Mouse (Mus musculus) skeletal muscle tissue, adult 2 months (tissue): ENCODE results near the gene N4bp2l2.
"Not testable (repeated sequence)": the region's sequence is repeated elsewhere in the genome, so short reads cannot be mapped to it uniquely, and the experiment has no call there.

Source experiments
- DNase-seq: peaks from one replicate; pipeline ENCODE4 v3.0.0-alpha.2; 2012; ENCODE audit warnings: low read depth, low spot score

Gene N4bp2l2

DNA sequence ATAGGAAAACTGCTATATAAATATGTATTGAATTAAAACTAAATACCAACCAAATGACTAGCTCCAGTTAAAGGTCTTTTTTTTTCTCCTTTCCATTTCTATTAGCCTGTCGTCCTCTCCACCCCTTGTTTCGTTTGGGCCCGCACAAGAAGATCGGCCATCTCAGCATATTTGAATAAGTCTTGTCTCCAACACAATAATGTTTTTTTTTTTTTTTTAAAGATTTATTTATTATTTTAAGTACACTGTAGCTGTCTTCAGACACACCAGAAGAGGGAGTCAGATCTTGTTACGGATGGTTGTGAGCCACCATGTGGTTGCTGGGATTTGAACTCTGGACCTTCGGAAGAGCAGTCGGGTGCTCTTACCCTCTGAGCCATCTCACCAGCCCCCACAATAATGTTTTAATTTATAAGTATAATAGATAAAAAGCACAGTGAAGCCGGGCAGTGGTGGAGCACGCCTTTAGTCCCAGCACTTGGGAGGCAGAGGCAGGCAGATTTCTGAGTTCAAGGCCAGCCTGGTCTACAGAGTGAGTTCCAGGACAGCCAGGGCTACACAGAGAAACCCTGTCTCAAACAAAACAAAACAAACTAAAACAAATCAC is at the start of gene N4bp2l2:
TSS of gene N4bp2l2 (minus strand) at position 51 of the 607 bp plus-strand sequence.
- not testable (repeated sequence) for DNase-seq

DNA sequence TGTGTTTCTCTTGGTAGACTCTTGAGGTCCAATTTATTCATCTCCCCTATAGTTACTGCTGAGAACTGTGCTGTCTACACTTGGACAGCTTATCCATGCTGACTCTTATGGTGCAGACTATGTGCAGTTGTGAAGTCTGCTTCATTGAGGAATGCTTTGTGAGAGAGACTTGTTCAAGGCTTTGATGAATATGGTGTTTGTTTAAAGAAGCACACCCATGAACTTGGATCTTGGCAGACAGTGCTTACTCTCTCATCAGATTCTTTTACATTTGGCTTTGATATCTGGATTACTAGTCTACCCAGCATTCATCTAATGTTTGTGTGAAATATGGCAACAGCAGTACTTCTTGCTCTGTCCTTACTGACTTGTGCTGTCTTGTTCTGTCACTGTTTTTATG is 47.4 kb upstream of the N4bp2l2 start:
- DNase-seq = no peak

DNA sequence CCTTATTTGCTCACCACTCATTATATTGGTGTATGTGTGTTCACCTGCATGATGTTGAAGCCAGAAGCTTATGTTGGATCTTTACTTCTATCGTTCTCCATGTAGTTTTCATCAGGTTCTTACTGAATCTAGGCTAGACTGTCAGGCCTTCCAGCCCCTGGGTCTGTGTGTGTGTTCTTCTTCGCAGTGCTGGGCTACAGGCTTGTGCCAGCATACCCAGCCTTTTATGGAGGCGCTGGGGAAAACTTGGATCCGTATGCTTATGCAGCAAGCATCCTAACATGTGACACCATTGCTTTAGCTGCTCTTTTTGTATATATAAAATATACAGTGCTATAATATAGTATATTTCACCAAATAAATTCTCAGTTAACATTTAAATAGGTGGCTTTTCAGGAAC is 45.5 kb upstream of the N4bp2l2 start:
- no peak for DNase-seq

DNA sequence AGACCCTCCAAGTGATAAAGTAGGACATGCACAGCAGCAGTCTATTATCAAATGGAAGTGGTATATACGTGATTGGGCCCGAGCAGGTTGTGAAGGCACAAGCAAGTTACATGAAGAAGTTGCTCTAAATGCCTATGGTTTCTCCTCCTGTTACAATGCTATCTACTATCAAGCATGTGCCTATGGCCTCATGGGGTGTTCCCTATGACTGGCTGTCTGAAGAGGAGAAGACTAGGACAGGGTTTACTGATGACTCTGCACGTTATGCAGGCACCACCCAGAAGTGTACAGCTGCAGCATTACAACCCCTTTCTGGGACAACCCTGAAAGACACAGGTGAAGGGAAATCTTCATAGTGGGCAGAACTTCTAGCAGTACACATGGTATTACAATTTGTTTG is 41.2 kb upstream of the N4bp2l2 start:
- not testable (repeated sequence) for DNase-seq

DNA sequence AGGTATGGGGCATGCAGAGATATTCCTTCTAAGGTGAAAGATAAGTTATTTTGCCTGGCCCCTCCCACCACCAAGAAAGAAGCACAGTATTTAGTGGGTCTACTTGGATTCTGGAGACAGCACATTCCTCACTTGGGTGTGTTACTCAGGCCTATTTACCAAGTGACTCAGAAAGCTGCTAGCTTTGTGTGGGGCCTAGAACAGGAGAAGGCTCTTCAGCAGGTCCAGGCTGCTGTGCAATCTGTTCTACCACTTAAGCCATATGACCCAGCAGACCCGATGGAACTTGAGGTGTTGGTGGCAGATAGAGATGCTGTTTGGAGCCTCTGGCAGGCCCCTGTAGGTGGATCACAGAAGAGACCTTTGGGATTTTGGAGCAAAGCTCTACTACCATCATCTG is 40.7 kb upstream of the N4bp2l2 start:
- DNase-seq = not testable (repeated sequence)

DNA sequence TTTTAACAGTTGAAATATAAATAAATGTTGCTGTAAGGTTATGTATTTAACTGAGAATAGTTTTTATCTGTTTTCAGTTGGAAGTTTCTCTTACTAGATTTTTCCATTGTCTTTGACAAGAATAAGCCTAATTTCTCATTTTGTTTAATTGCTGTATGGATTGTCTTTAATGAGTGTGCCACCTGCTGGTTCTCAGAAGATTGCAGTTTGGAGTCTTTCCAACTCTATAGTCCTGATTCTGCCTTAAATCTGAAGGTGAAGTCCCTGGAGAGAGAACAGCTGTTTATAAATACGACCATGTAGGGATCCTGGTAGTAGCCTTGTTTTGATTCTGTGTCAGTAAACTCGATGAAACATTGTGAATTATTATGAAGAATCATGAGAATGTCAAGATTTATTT is 36.7 kb upstream of the N4bp2l2 start:
- no peak for DNase-seq

DNA sequence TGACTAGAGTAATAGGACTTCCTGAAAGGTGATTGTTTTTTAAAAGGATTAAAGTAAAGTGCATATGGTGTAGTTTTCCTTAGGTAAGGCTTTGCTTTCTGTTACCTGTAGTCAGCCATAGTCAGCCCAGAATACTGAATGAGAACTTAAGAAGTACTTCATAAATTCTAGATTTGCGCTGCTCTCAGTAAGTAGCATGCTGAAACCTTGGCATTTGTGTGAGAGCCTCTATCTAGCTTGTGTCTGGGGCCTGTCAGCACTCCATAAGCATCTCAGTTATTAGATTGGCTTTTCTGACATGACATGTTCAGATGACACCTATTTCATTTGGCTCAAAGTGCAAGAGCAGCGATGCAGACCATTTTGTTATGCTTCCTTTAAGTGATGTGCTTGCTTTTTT is 27.3 kb upstream of the N4bp2l2 start:
- no peak for DNase-seq

DNA sequence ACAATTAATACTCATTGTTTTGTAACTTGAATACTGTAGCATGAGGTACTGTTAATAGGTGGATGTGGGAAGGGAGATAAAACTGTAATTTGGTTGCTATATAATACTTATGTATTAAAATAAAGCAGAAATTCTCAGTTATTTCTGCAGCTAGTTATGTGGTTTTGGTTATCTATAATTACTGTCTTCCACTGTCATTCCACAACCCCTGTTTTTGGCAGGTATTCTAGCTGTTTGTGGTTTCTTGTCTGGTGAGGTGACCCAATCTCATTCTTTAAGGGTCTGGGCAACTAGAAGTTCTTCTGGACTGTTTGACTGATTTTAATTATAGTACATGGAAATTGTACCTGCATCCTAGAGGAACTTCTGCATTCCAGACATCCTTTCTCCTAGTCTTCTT is 24.7 kb upstream of the N4bp2l2 start:
- DNase-seq = no peak

DNA sequence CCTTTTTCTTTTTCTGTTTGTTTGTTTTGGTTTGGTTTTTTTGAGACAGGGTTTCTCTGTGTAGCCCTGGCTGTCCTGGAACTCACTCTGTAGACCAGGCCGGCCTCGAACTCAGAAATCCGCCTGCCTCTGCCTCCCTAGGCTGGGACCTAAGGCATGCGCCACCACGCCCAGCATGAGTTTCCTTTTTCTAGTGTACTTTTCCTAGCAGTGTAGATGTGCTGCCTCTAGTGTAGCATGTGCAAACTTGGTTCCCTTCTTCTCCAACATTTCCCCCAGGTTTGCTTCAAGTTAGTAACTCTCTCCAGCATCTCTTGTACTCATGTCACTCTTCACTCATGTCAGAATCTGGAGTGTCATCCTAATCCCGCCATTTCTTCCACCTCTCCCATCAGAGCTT is 16.9 kb upstream of the N4bp2l2 start:
- not testable (repeated sequence) for DNase-seq

DNA sequence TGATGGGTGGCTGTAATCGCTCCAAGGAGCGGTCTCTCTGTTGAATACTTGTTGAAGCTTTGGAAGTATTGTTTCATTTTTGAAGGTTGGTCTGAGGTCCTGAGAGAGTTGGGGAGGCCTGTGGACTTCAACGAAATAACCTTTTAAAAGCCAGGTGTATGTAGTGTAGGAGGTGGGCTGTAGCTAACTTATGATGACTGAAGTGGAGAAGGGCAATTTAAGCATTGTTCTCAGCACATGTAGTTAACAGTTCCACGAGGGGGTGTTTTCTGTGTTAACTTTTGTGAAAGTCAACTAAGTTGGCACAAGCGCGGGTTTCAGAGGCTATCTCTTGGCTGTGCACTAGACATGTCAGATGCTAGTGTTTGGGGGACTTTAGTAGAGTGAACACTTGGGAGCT is 8.9 kb upstream of the N4bp2l2 start:
- DNase-seq = no peak

DNA sequence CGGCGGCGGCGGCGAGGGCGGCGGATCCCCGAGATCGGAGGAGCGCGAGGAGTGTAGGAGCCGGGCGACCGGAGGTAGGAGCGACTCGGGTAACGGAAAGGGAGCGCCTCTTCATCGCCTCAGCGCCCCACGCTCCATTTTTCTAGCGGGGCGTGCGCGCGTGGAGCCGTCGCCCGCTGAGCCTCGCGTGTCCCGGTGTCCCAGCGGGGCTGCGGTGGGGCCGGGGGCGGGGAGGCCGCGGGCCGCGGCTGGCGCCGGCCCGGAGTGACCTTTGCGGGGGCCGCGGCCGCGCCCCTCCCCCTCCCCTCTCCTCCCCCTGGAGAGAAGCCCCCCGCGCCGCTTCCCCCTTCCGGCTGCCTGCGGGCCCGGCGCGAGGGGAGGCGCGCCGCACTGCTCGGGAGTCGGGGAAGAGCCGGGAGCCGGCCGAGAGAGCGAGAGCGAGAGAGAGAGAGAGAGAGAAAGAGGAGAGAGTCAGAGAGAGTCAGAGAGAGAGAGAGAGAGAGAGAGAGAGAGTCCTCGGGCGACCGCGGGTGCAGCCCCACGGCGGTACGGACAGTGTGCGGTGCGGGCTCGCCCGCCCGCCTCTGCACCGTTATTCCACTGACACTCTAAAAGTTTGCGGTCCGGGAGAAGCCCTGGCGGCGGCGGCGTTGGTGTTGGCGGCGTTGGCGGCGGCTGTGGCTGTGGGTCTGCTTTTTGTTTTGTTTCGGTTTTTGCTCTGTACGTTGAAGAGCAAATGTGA is 8.1 kb upstream of the N4bp2l2 start:
- DNase-seq = no peak

DNA sequence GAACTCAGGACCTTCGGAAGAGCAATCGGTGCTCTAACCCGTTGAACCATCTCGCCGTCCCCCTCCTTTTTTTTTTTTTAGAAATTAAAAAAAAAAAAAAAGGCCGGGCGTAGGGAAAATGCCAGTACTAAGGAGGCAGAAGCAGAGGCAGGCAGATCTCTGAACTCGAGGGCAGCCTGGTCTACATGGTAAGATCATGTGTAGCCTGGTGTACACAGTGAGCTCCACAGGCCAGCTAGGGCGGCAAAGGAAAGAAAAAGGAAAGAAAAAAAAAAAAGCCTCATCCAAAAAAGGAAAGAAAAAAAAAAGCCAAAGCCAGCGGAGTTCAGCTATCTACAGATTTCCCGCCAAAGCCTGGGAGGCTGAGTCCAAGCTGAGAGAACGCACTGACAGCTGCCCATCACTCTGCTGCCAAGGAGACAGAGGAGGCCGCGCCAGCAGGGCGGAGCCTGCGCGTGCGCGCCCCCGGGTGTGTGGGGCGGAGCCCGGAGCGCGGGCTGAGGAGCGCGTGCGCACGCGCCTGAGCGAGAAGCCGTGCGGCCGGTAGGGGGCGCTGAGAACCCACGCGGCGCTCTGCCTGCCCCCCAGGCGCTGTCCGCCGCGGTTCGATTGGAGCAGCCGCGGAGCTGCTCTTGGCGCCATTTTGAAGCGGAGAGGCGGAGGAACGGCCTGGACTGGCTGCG is 7.3 kb upstream of the N4bp2l2 start, which contains the start of gene Pds5b:
TSS of gene Pds5b (plus strand) at position 587 of the 683 bp plus-strand sequence.
- DNase-seq = peak; percentile 98

DNA sequence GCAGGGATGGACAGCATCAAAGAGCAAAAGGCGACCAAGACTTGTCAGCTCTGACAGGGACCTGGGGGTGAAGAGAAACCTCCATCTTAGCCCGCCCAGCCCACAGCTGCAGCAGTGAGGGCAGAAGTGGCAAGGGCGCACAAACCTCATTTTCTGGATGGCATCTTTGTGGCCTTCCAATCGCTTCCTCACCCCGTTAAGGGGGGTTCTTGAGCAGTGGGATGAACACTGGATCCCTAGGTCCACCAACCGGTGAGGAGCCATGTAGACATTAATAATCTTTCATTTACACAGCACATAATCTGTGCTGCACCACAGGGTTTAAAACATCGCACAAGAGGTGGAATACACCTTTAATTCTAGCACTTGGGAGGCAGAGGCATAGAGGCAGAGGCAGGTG is 6.4 kb upstream of the N4bp2l2 start:
- DNase-seq = no peak

DNA sequence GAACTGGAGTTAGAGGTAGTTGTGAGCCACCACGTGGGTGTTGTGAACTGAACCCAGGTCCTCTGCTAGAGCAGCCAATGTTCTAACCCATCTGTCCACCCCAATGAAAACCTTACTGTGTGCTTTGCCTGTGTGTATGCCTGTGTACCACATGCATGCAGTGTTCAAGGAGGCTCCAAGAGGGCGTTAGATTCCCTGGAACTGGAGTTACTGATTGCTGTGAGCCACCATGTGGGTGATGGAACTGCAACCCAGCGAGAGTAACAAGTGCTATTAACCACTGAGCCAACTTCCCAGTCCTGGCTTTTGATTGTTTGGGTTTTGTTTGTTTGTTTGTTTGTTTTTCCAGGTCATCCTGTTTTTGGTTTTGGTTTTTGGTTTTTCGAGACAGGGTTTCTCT is 2.7 kb upstream of the N4bp2l2 start:
- DNase-seq = no peak

DNA sequence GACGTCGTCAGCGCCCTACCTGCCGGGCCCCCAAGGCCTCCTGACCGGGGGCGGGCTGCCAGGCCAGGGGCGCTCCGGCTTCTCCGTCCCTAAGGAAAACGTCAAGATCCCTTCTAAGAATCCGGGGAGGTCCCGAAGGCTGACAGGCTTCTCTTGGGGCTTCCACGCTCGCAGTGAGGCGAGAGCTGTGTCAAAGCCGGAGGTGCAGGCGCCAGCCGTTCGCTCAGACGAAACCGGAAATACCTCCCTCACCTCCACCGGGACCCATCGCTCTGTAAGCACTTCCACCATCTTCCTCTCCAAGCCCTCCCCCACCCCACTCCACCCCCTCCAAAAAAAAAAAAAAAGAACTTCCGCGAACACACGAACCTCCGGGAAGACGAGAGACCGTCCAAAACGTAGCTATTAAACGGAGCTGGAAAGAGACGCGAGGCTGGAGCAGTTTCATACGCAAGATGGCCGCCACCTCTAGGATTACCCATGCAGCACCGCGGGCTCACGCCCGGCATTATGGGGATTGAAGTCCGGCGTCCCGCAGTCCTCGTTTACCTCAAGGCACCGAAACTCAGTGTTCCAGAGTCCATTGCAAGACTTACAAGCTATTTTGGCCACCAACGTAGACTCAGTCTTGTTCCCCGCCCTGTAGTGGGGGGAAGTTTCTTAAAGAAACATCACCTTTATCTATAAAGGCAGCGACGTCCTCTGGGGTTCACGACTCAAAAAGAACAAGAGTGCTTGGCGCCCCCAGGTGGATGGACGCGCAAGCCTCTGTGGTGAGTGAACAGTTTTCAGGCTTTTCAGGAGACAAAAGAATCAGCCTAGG is 640 bp downstream of the N4bp2l2 start:
- DNase-seq = peak; percentile 98

DNA sequence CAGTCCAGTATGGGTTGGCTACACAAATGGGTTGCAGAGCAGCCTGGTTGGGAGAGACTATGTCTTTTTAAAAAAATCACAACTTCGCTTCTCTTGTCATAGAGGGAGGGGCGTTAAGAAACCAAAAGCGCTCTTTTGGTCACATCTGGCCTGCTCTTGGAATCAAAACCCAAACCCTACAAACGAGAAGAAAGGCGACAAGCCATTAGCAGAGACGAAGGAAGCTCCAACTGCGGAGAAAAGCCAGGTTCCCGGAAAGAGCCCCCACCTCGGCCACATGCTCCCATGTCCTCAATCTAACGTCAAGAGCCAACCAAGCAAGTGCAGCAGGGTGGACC is 1.2 kb downstream of the N4bp2l2 start:
- DNase-seq = no peak

DNA sequence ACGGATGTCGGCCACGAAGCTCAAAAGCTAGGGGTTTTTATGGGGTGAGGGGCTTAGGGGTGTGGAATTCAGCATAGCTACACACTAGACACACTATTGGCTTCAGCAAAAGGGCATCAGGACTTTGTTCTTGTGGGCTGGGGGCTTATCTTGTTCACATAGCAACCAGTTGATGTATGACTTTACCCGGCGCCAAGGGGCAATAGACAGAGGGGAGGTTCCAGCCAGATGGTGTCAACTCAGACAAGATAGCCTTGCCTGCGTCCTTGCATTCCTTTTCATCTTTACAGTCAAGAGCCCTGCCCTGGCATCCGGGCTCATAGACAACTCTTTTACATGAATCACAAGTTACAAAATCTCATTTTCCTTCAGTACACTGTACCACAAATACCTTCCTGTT is 2.1 kb downstream of the N4bp2l2 start:
- not testable (repeated sequence) for DNase-seq

DNA sequence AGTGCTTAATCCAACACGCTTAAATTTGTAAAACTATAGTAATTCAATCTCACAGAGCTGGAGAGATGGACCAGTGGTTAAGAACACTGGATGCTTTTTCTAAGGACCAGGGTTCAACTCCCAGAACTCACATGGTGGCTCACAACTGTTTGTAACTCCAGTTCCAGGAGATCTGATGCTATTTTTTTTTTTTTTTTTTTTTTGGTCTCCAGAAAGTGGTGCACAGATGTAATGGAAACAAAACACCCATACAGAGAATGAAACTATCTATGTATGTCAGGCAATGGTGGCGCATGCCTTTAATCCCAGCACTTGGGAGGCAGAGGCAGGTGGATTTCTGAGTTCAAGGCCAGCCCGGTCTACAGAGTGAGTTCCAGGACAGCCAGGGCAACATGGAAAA is 5.7 kb downstream of the N4bp2l2 start:
- not testable (repeated sequence) for DNase-seq

DNA sequence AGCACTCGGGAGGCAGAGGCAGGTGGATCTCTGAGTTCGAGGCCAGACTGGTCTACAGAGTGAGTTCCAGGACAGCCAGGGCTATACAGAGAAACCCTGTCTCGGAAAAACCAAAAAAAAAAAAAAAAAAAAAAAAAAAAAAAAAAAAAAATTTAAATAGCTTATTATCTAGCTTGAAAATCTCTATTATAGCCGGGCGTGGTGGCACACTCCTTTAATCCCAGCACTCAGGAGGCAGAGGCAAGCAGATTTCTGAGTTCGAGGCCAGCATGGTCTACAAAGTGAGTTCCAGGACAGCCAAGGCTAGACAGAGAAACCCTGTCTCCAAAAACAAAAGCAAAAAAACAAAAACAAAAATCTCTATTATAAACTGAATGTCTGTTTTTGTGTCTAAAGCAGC is 6.6 kb downstream of the N4bp2l2 start:
- not testable (repeated sequence) for DNase-seq

DNA sequence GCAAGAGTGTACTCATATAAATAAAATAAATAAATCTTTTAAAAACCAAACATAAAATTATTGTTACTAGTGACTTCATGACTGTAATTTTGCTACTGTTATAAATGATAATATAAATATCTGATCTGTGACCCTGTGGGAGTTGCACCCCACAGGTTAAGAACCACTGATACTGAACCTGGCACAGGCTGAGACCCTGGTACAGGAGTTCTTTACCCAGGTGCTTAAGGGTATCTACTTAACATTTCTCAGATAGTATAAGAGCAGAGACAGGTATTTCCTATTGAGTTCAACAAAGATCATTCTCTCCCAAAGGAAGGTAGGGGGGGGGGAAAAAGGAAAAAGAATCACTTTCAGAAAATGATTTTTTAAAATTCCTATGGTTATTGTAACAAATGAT is 11.4 kb downstream of the N4bp2l2 start:
- DNase-seq = no peak

DNA sequence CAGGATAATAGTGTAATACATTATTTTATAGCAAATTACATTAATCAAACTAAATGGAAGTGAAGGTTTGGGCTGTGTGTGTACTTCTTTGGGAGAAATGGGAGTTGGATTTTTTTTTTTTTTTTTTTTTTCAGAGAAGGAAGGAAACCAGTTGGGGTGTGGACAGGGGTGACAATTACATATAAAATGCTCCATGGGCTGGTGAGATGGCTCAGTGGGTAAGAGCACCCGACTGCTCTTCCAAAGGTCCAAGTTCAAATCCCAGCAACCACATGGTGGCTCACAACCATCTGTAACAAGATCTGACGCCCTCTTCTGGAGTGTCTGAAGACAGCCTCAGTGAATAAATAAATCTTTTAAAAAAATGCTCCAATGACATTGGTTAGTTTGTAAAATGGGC is 13.4 kb downstream of the N4bp2l2 start:
- DNase-seq = no peak

DNA sequence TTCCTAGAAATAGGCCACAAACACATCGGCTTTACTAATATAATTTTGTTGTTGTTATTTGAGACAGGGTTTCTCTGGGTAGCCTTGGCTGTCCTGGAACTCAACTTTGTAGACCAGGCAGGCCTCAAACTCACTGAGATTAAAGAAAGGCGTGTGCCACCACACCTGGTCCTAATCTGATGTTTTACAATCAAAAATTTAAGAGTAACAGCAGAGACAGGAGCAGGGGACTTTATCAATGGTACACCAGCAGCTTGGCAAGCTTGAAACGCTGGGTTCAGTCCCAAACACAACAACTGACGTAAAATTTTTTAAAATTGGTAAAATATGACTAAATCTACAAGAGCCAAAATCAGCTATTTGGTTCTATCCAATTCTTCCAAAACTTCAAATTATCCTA is 21.1 kb downstream of the N4bp2l2 start:
- no peak for DNase-seq
